Mouse (Mus musculus) G1E (cell line): Measurements from ENCODE around the gene Fam189a1.

ENCODE experiments used
- CTCF ChIP-seq: IDR thresholded peaks from 2 replicates; pipeline ENCODE4 v1.5.1; 2012; ENCODE audit warnings: low read depth, low read length, inconsistent platforms, mixed read lengths
- GATA1 ChIP-seq: IDR thresholded peaks from 2 replicates; pipeline ENCODE4 v1.6.1; 2012; ENCODE audit warnings: borderline replicate concordance, low read length, inconsistent platforms, mixed read lengths
- POLR2AphosphoS5 ChIP-seq: IDR thresholded peaks from 2 replicates; pipeline ENCODE4 v1.6.1; 2012; ENCODE audit warnings: low read depth, low read length, inconsistent platforms; ENCODE audit not compliant: insufficient replicate concordance
- TAL1 ChIP-seq: conservative IDR thresholded peaks from 2 replicates; pipeline ENCODE4 v1.6.1; 2012; ENCODE audit warnings: low read depth, low read length, inconsistent platforms, mixed read lengths

GRCm38 (mm10) chr7:65101661-65102060, 54.7 kb downstream of the Fam189a1 start:
- TF ChIP-seq CTCF (no peak), TAL1 (no peak), POLR2AphosphoS5 (no peak), GATA1 (no peak)
